Mouse (Mus musculus): ENCODE data around the gene Znrf1. TPM values are rescaled to one million over a fixed set of nuclear protein-coding genes. Genes with fewer than 3 reads are reported as not detected.

Znrf1 gene
- polyA plus RNA-seq, 1 experiment from 2014 or later, result 64.8 TPM

GRCm38 (mm10) chr8:111562274-111562803, 26.4 kb downstream of the Znrf1 start:
- ATAC-seq (ENCODE audit: insufficient read depth, low FRiP score, low TSS enrichment) (no peak), DNase-seq (ENCODE audit: low spot score) (no peak)
- H3K36me3 ChIP-seq (ENCODE audit: control insufficient read depth, insufficient read depth, low read length), result no peaks in the 10 kb centered on the region
- no peak overlapping the region for H3K4me3 ChIP-seq (ENCODE audit: low read depth, low read length)
- H3K9me3 ChIP-seq (ENCODE audit: control insufficient read depth, low read length), result no peaks in the 10 kb centered on the region
- H3K27me3 ChIP-seq (ENCODE audit: control insufficient read depth, insufficient read depth, low read length), result no peaks in the 10 kb centered on the region
- H3K27ac ChIP-seq (ENCODE audit: low read depth, low read length), result no peak overlapping the region
- H3K4me2 ChIP-seq (ENCODE audit: low read depth), result no peak overlapping the region
- H3K4me1 ChIP-seq (ENCODE audit: control insufficient read depth, insufficient read depth, low read length), result no peaks in the 10 kb centered on the region; the same call in 1 of the 2 replicates
- no peak overlapping the region for H3K9ac ChIP-seq (ENCODE audit: low read length)
- 94% methylated on average over 5 of the region's 5 CpGs for WGBS

- DNase-seq (ENCODE audit: low spot score) (no peak), ATAC-seq (ENCODE audit: insufficient read depth, low FRiP score, low TSS enrichment) (no peak)
- whole genome bisulfite sequencing, result 96% methylated on average over 5 of the region's 5 CpGs
- H3K4me2 ChIP-seq (ENCODE audit: low read depth), result no peak overlapping the region
- no peak overlapping the region for H3K27ac ChIP-seq (ENCODE audit: low read depth, low read length)
- no peaks in the 10 kb centered on the region for H3K9me3 ChIP-seq (ENCODE audit: control insufficient read depth, low read length)
- no peak overlapping the region for H3K9ac ChIP-seq (ENCODE audit: low read length)
- no peaks in the 10 kb centered on the region for H3K36me3 ChIP-seq (ENCODE audit: control insufficient read depth, insufficient read depth, low read length)
- no peak overlapping the region for H3K4me3 ChIP-seq (ENCODE audit: low read depth, low read length)
- H3K27me3 ChIP-seq (ENCODE audit: control insufficient read depth, insufficient read depth, low read length), result no peaks in the 10 kb centered on the region
- H3K4me1 ChIP-seq (ENCODE audit: control insufficient read depth, insufficient read depth, low read length), result peaks cover 2% of the 10 kb centered on the region; the same call in 1 of the 2 replicates
Observed at GRCm38 (mm10) chr8:111563075-111563474, 27.2 kb downstream of the Znrf1 start.

GRCm38 (mm10) chr8:111563687-111564086, 27.8 kb downstream of the Znrf1 start:
- Histone ChIP-seq H3K27ac (ENCODE audit: low read depth, low read length) (no peak overlapping the region), H3K36me3 (ENCODE audit: control insufficient read depth, insufficient read depth, low read length) (no peaks in the 10 kb centered on the region), H3K4me1 (ENCODE audit: control insufficient read depth, insufficient read depth, low read length) (peaks cover 4% of the 10 kb centered on the region; the same call in 1 of the 2 replicates), H3K9me3 (ENCODE audit: control insufficient read depth, low read length) (no peaks in the 10 kb centered on the region), H3K27me3 (ENCODE audit: control insufficient read depth, insufficient read depth, low read length) (no peaks in the 10 kb centered on the region), H3K9ac (ENCODE audit: low read length) (no peak overlapping the region), H3K4me2 (ENCODE audit: low read depth) (no peak overlapping the region), H3K4me3 (ENCODE audit: low read depth, low read length) (no peak overlapping the region)
- ATAC-seq (ENCODE audit: insufficient read depth, low FRiP score, low TSS enrichment) (no peak), DNase-seq (ENCODE audit: low spot score) (no peak)
- 88% methylated on average over 4 of the region's 4 CpGs for WGBS

- 90% methylated on average over 2 of the region's 2 CpGs for WGBS
- Histone ChIP-seq H3K4me3 (ENCODE audit: low read depth, low read length) (no peak overlapping the region), H3K9me3 (ENCODE audit: control insufficient read depth, low read length) (no peaks in the 10 kb centered on the region), H3K27me3 (ENCODE audit: control insufficient read depth, insufficient read depth, low read length) (no peaks in the 10 kb centered on the region), H3K4me2 (ENCODE audit: low read depth) (no peak overlapping the region), H3K4me1 (ENCODE audit: control insufficient read depth, insufficient read depth, low read length) (peaks cover 4% of the 10 kb centered on the region; the same call in 1 of the 2 replicates), H3K36me3 (ENCODE audit: control insufficient read depth, insufficient read depth, low read length) (no peaks in the 10 kb centered on the region), H3K9ac (ENCODE audit: low read length) (no peak overlapping the region), H3K27ac (ENCODE audit: low read depth, low read length) (no peak overlapping the region)
- ATAC-seq (ENCODE audit: insufficient read depth, low FRiP score, low TSS enrichment) (no peak), DNase-seq (ENCODE audit: low spot score) (no peak)
Observed at GRCm38 (mm10) chr8:111564093-111564492, 28.2 kb downstream of the Znrf1 start.

- ATAC-seq (ENCODE audit: insufficient read depth, low FRiP score, low TSS enrichment), result no peak
- Histone ChIP-seq H3K4me3 (ENCODE audit: low read depth, low read length) (no peak overlapping the region), H3K36me3 (ENCODE audit: control insufficient read depth, insufficient read depth, low read length) (no peaks in the 10 kb centered on the region), H3K27ac (ENCODE audit: low read depth, low read length) (no peak overlapping the region), H3K9me3 (ENCODE audit: control insufficient read depth, low read length) (no peaks in the 10 kb centered on the region), H3K4me1 (ENCODE audit: control insufficient read depth, insufficient read depth, low read length) (peaks cover 4% of the 10 kb centered on the region; the same call in 1 of the 2 replicates), H3K27me3 (ENCODE audit: control insufficient read depth, insufficient read depth, low read length) (no peaks in the 10 kb centered on the region), H3K4me2 (ENCODE audit: low read depth) (no peak overlapping the region), H3K9ac (ENCODE audit: low read length) (no peak overlapping the region)
- no peak for DNase-seq (ENCODE audit: low spot score)
- WGBS, result 56% methylated on average over 5 of the region's 5 CpGs
Observed at GRCm38 (mm10) chr8:111565784-111566191, 29.9 kb downstream of the Znrf1 start.

GRCm38 (mm10) chr8:111566326-111566725, 30.4 kb downstream of the Znrf1 start:
- H3K4me2 ChIP-seq (ENCODE audit: low read depth), result no peak overlapping the region
- H3K36me3 ChIP-seq (ENCODE audit: control insufficient read depth, insufficient read depth, low read length), result no peaks in the 10 kb centered on the region
- no peak for ATAC-seq (ENCODE audit: insufficient read depth, low FRiP score, low TSS enrichment)
- no peaks in the 10 kb centered on the region for H3K9me3 ChIP-seq (ENCODE audit: control insufficient read depth, low read length)
- H3K4me3 ChIP-seq (ENCODE audit: low read depth, low read length), result no peak overlapping the region
- H3K27me3 ChIP-seq (ENCODE audit: control insufficient read depth, insufficient read depth, low read length), result no peaks in the 10 kb centered on the region
- WGBS, result 83% methylated on average over 9 of the region's 9 CpGs
- peaks cover 4% of the 10 kb centered on the region; the same call in 1 of the 2 replicates for H3K4me1 ChIP-seq (ENCODE audit: control insufficient read depth, insufficient read depth, low read length)
- no peak overlapping the region for H3K9ac ChIP-seq (ENCODE audit: low read length)
- no peak for DNase-seq (ENCODE audit: low spot score)
- no peak overlapping the region for H3K27ac ChIP-seq (ENCODE audit: low read depth, low read length)

- ATAC-seq (ENCODE audit: insufficient read depth, low FRiP score, low TSS enrichment), result no peak
- no peaks in the 10 kb centered on the region for H3K36me3 ChIP-seq (ENCODE audit: control insufficient read depth, insufficient read depth, low read length)
- no peaks in the 10 kb centered on the region for H3K27me3 ChIP-seq (ENCODE audit: control insufficient read depth, insufficient read depth, low read length)
- no peak for DNase-seq (ENCODE audit: low spot score)
- H3K4me1 ChIP-seq (ENCODE audit: control insufficient read depth, insufficient read depth, low read length), result peaks cover 9% of the 10 kb centered on the region
- H3K4me2 ChIP-seq (ENCODE audit: low read depth), result no peak overlapping the region
- no peak overlapping the region for H3K9ac ChIP-seq (ENCODE audit: low read length)
- H3K27ac ChIP-seq (ENCODE audit: low read depth, low read length), result no peak overlapping the region
- H3K4me3 ChIP-seq (ENCODE audit: low read depth, low read length), result no peak overlapping the region
- 53% methylated on average over 3 of the region's 3 CpGs for WGBS
- H3K9me3 ChIP-seq (ENCODE audit: control insufficient read depth, low read length), result no peaks in the 10 kb centered on the region
Observed at GRCm38 (mm10) chr8:111567571-111567970, 31.7 kb downstream of the Znrf1 start.

- Histone ChIP-seq H3K27me3 (ENCODE audit: control insufficient read depth, insufficient read depth, low read length) (no peaks in the 10 kb centered on the region), H3K4me2 (ENCODE audit: low read depth) (no peak overlapping the region), H3K9ac (ENCODE audit: low read length) (no peak overlapping the region), H3K4me1 (ENCODE audit: control insufficient read depth, insufficient read depth, low read length) (peaks cover 12% of the 10 kb centered on the region), H3K4me3 (ENCODE audit: low read depth, low read length) (no peak overlapping the region), H3K27ac (ENCODE audit: low read depth, low read length) (no peak overlapping the region), H3K36me3 (ENCODE audit: control insufficient read depth, insufficient read depth, low read length) (no peaks in the 10 kb centered on the region), H3K9me3 (ENCODE audit: control insufficient read depth, low read length) (no peaks in the 10 kb centered on the region)
- no peak for DNase-seq (ENCODE audit: low spot score)
- ATAC-seq (ENCODE audit: insufficient read depth, low FRiP score, low TSS enrichment), result no peak
- 52% methylated on average over 3 of the region's 3 CpGs for WGBS
Observed at GRCm38 (mm10) chr8:111568029-111568428, 32.1 kb downstream of the Znrf1 start.

- WGBS, result 90% methylated on average over 4 of the region's 4 CpGs
- Histone ChIP-seq H3K9me3 (ENCODE audit: control insufficient read depth, low read length) (no peaks in the 10 kb centered on the region), H3K4me2 (ENCODE audit: low read depth) (no peak overlapping the region), H3K27ac (ENCODE audit: low read depth, low read length) (no peak overlapping the region), H3K9ac (ENCODE audit: low read length) (no peak overlapping the region), H3K27me3 (ENCODE audit: control insufficient read depth, insufficient read depth, low read length) (no peaks in the 10 kb centered on the region), H3K4me1 (ENCODE audit: control insufficient read depth, insufficient read depth, low read length) (peaks cover 12% of the 10 kb centered on the region), H3K4me3 (ENCODE audit: low read depth, low read length) (no peak overlapping the region), H3K36me3 (ENCODE audit: control insufficient read depth, insufficient read depth, low read length) (no peaks in the 10 kb centered on the region)
- DNase-seq (ENCODE audit: low spot score) (no peak), ATAC-seq (ENCODE audit: insufficient read depth, low FRiP score, low TSS enrichment) (no peak)
Observed at GRCm38 (mm10) chr8:111569926-111570325, 34.0 kb downstream of the Znrf1 start.
